Mouse (Mus musculus): ENCODE data around the gene Itga6.

DNA sequence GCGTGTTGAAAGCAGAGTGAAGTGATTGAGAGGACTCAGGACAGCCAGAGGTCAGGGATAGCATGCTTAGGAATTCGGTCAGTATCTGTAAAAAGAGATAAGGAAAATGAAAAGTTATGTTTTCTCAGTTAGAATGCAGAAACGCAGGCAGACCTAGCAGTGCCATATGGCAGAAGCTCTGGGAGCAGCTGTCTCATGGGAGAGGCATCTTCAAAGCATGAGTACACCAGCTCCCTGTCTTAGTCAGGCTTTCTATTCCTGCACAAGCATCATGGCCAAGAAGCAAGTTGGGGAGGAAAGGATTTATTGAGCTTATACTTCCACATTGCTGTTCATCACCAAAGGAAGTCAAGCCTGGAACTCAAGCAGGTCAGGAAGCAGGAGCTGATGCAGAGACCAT, 119.6 kb downstream of the Itga6 start:
- no peak for TF ChIP-seq USF1 (IDR thresholded peaks at IDR 0.05; ENCODE audit: low read depth)
- TF ChIP-seq CTCF (IDR thresholded peaks at IDR 0.05; ENCODE audit: control insufficient read depth, insufficient read depth, insufficient read length), result no peak
- TF ChIP-seq MYOD1 (IDR thresholded peaks at IDR 0.05; ENCODE audit: control insufficient read depth, insufficient read length, low read depth), result no peak
- TF ChIP-seq MYOG (IDR thresholded peaks at IDR 0.05; ENCODE audit: control insufficient read depth, extremely low read depth, insufficient read length), result no peak
- TF ChIP-seq MAX (IDR thresholded peaks at IDR 0.05), result no peak
- no peak for TF ChIP-seq CEBPB (IDR thresholded peaks at IDR 0.05; ENCODE audit: low read depth)
- TF ChIP-seq FOSL1 (IDR thresholded peaks at IDR 0.05; ENCODE audit: insufficient read depth, low read length, poor library complexity, severe bottlenecking), result no peak

Data from C2C12 (cell line).